Mouse (Mus musculus) frontal cortex, postnatal 10 days (tissue): ENCODE measurements around the gene Mical1.

ENCODE experiments used
- DNase-seq, 2 experiments: peaks; one replicate each; pipeline ENCODE4 v3.0.0; 2022; ENCODE audit warnings: low spot score in 2 of 2, mixed read lengths in 1 of 2

Gene Mical1

DNA sequence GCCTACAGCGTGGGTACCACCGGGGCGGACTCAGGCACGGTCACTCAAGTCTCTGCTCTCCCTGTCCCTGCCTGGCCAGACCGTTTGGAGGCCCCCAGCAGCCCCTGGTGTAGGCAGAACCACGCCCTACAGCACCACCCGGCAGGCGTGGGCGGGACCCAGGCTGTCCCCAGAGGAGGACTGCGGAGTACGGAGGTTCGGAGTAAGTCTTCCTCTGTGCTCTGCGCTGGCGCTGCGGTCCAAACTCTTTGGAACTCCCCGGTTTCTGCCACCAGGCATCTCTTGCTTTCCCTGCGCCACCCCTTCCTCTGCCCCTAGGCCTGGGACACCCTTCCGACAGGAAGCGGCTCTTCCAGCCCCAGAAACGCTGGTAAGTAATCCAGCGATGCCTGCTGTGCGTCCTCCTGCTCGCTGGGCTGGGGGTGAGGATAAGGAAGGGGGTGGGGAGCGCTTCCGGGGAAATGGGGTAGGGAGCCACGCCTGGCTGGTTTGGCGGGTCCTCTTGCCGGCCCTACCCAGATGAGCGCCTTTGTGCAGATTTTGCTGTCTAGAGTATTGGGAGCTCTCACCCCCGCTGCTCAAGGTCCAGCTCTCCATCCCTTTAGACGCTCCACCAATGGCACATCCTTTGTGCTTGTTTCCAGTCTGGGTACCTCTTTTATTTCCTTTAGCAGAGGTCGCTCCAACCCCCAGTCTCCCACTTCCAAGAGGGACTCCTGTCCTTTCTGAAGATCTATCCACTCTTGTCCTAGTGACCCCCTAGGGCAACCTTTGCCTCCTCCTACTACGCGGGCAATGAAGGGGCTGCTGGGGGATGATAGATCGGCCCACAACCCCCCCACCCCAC lies at the start of gene Mical1:
TSS of gene Mical1 (plus strand) at position 144 of the 847 bp plus-strand sequence.
- DNase-seq = peak; percentile 53 to 54

GRCm38 (mm10) chr10:41426368-41426767 lies 49.7 kb upstream of the Mical1 start:
- DNase-seq = no peak

DNA sequence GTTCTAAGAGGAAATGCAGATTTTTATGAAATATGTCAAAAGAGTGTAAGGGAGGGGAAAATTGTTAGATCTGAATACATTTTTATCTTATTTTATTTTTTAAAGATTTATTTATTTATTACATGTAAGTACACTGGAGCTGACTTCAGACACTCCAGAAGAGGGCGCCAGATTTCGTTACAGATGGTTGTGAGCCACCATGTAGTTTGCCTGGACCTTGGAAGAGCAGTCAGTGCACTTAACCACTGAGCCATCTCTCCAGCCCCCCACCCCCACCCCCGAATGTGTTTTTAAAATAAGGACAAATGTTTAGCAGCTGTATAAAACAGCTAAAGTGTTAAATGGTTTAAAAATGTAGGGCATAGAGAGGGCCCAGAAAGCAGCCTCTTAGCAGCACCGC lies 41.5 kb upstream of the Mical1 start:
- no peak for DNase-seq

- no peak for DNase-seq
These were observed 41.0 kb upstream of the Mical1 start for GRCm38 (mm10) chr10:41435141-41435540.

DNA sequence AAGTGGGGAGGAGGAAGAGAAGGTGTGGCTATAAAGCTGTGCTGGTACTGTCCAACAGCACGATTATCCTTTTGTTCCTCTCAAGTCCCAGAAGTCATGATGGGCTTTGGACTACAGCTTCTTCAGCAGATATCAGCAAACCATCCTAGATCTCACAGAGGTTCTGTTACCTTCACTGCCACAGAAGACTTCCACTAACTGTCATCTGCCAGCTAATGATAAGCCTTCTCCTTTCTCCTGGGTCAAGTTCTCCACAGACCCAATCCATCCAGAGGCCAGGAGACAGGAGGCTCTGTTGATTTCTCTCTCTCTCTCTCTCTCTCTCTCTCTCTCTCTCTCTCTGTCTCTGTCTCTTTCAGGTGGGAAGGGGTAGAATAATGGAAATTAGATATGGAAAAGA lies 27.9 kb upstream of the Mical1 start:
- no peak for DNase-seq

- no peak for DNase-seq
These were observed 26.4 kb upstream of the Mical1 start for GRCm38 (mm10) chr10:41449684-41450083.

GRCm38 (mm10) chr10:41450137-41450670 lies 25.9 kb upstream of the Mical1 start, which contains the start of gene Zbtb24:
TSS of gene Zbtb24 (plus strand) at chr10:41450383.
- DNase-seq = peak; percentile 91 to 93

- DNase-seq = no peak
These were observed 25.2 kb upstream of the Mical1 start for GRCm38 (mm10) chr10:41450780-41451522.

DNA sequence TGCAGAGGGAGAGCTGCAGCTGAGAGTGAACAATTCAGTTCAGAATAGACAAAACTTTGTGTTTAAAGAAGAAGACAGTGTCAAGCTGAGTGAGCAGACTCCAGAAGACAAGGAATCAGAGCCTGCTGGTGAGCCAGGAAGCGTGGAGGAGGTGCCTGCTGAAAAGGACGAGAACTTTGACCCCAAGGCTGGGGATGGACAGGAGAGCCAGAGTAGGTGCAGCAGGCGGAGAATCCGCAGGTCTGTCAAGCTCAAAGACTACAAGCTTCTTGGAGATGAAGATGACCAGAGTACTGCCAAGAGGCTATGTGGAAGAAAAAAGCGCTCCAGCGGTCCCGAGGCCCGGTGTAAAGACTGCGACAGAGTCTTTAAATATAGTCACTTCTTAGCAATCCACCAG lies 24.5 kb upstream of the Mical1 start:
- no peak for DNase-seq

DNA sequence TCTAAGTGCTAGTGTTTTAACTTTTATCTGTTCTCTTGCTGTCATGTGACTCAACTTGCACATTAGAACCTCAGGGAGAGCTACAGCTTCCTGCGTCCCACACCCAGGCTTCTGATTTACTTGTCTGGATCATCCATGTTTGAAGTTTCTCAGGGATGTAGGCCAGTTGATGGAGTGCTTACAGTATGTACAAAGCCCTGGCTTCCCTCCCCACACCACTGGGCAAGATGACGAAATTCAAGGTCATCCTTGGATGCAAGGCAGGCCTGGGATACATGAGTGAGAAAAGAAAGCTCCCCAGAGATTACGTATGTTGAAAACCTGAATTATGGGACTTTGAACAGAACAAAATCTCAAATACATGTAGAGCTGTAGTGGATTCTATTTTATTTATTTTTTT lies 23.3 kb upstream of the Mical1 start:
- DNase-seq = no peak

GRCm38 (mm10) chr10:41459990-41460389 lies 16.1 kb upstream of the Mical1 start:
- DNase-seq = no peak

DNA sequence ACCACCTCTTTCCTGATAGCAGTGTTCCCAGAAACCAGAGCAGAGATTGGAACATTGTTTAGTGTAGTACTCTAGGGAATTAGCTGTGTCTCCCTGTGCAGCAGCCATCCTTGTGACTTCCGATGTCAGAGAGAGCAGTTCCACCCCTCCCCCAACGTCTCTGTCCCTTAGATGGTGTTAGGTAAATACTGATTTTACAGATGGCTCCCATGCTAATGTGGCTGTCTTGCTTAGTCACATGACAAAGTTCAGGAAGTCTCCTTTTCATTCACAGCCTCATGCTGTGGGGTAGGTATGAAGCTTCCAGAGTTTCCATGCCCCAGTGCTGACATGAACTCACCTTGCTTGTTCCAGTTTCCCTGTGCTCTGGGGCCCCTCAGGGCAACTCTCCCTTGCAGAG lies 15.6 kb upstream of the Mical1 start:
- DNase-seq = no peak

- no peak for DNase-seq
These were observed 14.9 kb upstream of the Mical1 start for GRCm38 (mm10) chr10:41461057-41461722.

DNA sequence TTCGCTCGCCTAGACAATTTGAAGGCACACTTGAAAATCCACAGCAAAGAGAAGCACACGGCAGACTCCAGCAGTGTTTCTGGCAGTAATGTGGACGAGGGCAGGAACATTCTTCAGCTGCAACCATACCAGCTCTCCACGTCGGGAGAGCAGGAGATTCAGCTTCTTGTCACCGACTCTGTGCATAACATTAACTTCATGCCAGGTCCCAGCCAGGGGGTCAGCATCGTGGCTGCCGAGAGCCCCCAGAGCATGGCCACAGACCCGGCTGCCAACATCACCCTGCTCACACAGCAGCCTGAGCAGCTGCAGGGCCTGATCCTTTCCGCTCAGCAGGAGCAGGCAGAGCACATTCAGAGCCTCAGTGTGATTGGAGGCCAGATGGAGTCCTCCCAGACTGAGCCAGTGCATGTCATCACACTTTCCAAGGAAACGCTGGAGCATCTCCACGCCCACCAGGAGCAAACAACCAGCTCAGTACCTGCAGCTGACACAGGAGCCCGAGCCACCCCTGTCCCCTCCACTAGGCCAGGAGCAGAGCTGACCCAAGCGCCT lies 11.6 kb upstream of the Mical1 start:
- no peak for DNase-seq

- no peak for DNase-seq
These were observed 8.8 kb upstream of the Mical1 start for GRCm38 (mm10) chr10:41467325-41467724.

- DNase-seq = no peak
These were observed 5.4 kb upstream of the Mical1 start for GRCm38 (mm10) chr10:41470693-41471092.

GRCm38 (mm10) chr10:41472534-41472933 lies 3.6 kb upstream of the Mical1 start:
- DNase-seq = no peak

GRCm38 (mm10) chr10:41472962-41473481 lies 3.1 kb upstream of the Mical1 start:
- no peak for DNase-seq

GRCm38 (mm10) chr10:41473782-41474468 lies 2.2 kb upstream of the Mical1 start:
- DNase-seq = no peak

DNA sequence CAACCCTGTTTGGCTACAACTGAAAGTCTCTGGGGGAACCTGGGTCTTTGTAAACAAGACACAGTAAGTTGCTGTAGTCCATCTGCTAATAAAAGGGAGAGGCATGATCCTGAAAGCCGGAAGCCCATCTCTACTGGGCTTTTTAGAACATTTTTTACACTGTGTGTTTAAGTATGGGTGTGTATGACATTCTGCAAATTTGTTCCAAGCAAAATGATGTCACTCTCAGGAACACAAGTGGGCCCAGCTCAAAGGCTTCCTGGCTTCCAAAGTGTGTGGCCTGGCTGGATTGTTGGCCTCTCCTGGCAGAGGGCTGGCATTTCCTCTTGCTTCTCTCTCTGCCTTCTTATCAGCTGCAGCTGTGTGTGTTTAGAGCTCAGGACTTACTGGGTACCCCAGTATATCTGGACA lies 1.1 kb upstream of the Mical1 start:
- no peak for DNase-seq

DNA sequence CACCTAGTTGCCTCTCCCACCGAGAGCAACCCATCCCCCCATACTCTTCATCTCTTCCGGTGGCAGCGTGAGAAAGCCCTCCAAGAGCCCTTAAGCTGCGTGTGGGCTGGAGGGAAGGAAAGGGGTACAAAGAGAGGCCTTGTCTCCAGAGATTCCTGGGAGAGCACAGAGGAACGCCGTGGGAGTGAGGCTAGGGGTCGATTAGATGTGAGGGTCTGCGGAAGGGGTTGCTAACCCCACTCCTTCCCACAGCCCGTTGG lies 834 bp downstream of the Mical1 start:
- DNase-seq = no peak
